Mouse (Mus musculus): ENCODE results near the gene Fbxl17. TPM values are rescaled to one million over a fixed set of nuclear protein-coding genes. Genes with fewer than 3 reads are reported as not detected.

Fbxl17 gene
- polyA plus RNA-seq, 1 experiment: 4.1 TPM

DNA sequence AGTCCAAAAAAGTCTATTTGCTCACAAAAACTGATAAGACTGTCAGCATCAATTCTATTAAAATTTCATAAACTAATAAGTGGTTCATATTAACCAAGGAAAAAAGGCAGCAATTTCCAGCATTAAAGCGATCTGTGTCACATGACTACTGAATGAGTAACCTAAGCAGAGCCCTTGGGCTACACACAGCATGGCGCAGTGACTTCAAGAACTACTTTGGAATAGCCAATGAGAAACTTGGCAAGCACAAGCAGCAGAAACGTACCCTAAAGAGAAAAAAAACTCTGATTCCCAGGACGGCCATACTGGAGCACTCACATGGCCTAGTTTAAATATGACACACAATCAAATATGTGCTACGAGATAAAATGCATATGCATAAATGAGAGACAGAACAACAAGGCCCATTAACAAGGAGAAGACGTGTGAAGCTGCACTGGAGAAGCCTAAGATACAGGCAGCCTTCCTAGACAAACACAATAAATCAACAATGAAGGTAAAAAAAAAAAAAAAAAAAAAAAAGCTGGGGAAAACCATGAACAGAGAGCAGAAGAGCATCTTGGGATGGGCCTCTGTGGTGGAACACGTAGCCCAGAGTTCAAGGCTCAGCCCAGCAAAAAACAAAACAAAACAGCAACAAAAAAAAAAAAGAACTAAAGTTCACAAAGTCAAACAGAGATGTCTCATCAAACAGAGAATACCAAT lies 5.8 kb downstream of the Fbxl17 start:
- TF ChIP-seq POLR2A (IDR thresholded peaks at IDR 0.05; ENCODE audit: control insufficient read depth, low read depth, low read length): no peak
- no peak for TF ChIP-seq CTCF (IDR thresholded peaks at IDR 0.05; ENCODE audit: control insufficient read depth, insufficient read depth, insufficient replicate concordance, low read depth, low read length)
- no peaks in the 10 kb centered on the region for H3K27me3 ChIP-seq (ENCODE audit: control insufficient read depth, insufficient read depth, low read length)
- H3K27ac ChIP-seq (ENCODE audit: control insufficient read depth, insufficient read depth, low read depth, low read length): no peak overlapping the region
- no peaks in the 10 kb centered on the region for H3K36me3 ChIP-seq (ENCODE audit: control insufficient read depth, insufficient read depth, low read length)
- H3K4me3 ChIP-seq (ENCODE audit: control insufficient read depth, low read depth, low read length): no peak overlapping the region
- H3K4me1 ChIP-seq (ENCODE audit: control insufficient read depth, insufficient read depth, low read length): peaks cover 4% of the 10 kb centered on the region

DNA sequence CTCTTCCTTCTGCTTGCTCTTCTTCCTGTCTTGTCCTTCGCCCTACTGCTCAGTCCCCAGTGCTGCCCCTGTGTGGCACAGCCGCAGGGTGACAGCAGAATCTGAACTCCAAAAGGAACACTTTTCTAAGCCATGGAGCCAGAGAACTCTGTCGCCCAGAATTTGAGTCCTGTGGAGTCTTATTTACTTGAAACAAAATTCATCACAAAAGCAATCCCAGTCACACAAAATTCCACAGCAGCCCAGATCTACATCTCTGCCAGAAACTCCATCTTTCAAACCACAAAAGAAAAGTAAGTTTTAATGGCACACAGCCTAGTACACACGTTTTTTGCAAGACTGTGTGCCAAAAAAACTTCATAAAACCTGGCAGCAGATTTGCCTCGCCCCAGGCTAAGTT lies 6.5 kb downstream of the Fbxl17 start:
- Histone ChIP-seq H3K4me1 (ENCODE audit: control insufficient read depth, insufficient read depth, low read length) (peaks cover under 1% of the 10 kb centered on the region; the same call in 1 of the 2 replicates), H3K36me3 (ENCODE audit: control insufficient read depth, insufficient read depth, low read length) (no peaks in the 10 kb centered on the region), H3K27me3 (ENCODE audit: control insufficient read depth, insufficient read depth, low read length) (no peaks in the 10 kb centered on the region), H3K27ac (ENCODE audit: control insufficient read depth, insufficient read depth, low read depth, low read length) (peak overlapping the region; percentile 6; the same call in 1 of the 2 replicates), H3K4me3 (ENCODE audit: control insufficient read depth, low read depth, low read length) (no peak overlapping the region)
- TF ChIP-seq POLR2A (IDR thresholded peaks at IDR 0.05; ENCODE audit: control insufficient read depth, low read depth, low read length) (no peak), CTCF (IDR thresholded peaks at IDR 0.05; ENCODE audit: control insufficient read depth, insufficient read depth, insufficient replicate concordance, low read depth, low read length) (peak; percentile 26; the same call in 1 of the 2 replicates)

DNA sequence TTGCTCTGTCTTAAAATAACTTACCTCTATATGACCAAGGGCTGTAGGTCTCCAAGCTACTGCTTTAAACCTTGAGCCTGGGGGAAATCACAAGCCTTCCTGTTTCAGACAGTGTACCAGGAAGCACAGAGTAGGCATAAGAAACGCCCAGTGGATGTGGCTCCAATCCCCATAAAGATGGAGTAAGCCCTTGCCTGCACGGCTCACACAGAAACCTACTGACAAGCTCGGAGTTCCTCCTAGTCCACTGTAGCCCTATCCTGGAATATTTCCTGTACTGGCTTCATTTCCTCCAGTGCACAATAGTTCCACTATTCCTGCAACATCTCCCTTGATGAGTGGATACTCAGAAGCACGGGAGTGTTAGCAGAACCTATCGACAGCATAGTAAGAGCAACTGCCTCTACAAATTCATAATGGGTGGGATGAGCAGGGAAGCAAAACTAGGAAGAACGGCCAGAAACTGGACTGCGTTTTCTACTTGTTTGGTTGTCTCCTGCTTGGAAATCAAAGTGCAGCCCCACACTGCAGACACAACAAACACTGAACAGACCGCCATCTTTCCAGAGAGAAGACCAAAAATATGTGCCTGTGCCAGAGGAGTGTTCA lies 7.0 kb downstream of the Fbxl17 start:
- Histone ChIP-seq H3K36me3 (ENCODE audit: control insufficient read depth, insufficient read depth, low read length) (no peaks in the 10 kb centered on the region), H3K4me3 (ENCODE audit: control insufficient read depth, low read depth, low read length) (no peak overlapping the region)
- TF ChIP-seq POLR2A (IDR thresholded peaks at IDR 0.05; ENCODE audit: control insufficient read depth, low read depth, low read length) (no peak), CTCF (IDR thresholded peaks at IDR 0.05; ENCODE audit: control insufficient read depth, insufficient read depth, insufficient replicate concordance, low read depth, low read length) (no peak)

DNA sequence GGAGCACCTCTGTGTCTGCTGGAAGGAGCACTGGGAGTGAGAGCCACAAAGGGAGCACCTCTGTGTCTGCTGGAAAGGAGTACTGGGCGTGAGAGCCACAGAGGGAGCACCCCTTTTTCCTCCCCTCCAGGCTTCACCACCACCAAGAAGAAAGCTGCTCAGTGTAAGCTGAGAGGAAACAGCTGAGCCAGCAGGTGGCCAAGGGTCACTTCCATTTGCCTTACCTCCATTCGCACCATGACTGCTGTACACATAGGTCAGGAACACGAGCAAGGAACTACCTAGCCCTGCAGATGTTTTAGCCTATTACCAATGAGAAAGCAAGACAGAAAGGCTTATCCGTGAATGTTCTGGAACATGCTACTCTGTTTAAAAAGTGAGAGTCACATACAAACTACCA lies 10.3 kb downstream of the Fbxl17 start:
- no peaks in the 10 kb centered on the region for H3K36me3 ChIP-seq (ENCODE audit: control insufficient read depth, insufficient read depth, low read length)
- TF ChIP-seq CTCF (IDR thresholded peaks at IDR 0.05; ENCODE audit: control insufficient read depth, insufficient read depth, insufficient replicate concordance, low read depth, low read length) (no peak), POLR2A (IDR thresholded peaks at IDR 0.05; ENCODE audit: control insufficient read depth, low read depth, low read length) (no peak)
- H3K27me3 ChIP-seq (ENCODE audit: control insufficient read depth, insufficient read depth, low read length): no peaks in the 10 kb centered on the region
- H3K27ac ChIP-seq (ENCODE audit: control insufficient read depth, insufficient read depth, low read depth, low read length): no peak overlapping the region
- H3K4me3 ChIP-seq (ENCODE audit: control insufficient read depth, low read depth, low read length): no peak overlapping the region
- H3K4me1 ChIP-seq (ENCODE audit: control insufficient read depth, insufficient read depth, low read length): no peaks in the 10 kb centered on the region

More for the DNA sequence above, 7.0 kb downstream of the Fbxl17 start:
- Histone ChIP-seq H3K27me3 (ENCODE audit: control insufficient read depth, insufficient read depth, low read length) (no peaks in the 10 kb centered on the region), H3K4me1 (ENCODE audit: control insufficient read depth, insufficient read depth, low read length) (no peaks in the 10 kb centered on the region; the same call in 1 of the 2 replicates), H3K27ac (ENCODE audit: control insufficient read depth, insufficient read depth, low read depth, low read length) (no peak overlapping the region; the same call in 1 of the 2 replicates)

DNA sequence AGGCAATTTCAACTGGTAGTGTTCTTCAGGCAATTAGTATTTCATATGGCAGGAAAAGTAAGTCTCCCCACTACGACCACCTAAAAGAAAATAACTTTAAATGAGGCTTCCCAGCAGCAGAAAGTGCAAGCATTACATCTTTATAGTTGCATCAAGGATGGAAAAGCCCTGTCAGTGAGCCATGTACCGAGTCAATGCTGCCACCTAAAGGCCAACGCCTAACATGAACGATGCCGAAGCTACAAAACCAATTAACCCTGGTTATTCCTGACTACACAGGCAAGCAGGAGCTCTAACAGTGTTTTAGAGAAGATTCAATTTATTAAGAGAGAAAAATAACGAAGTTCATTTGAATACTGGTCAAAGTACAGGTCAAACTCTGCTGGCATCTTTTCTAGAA lies 32.0 kb downstream of the Fbxl17 start:
- no peaks in the 10 kb centered on the region for H3K27me3 ChIP-seq (ENCODE audit: control insufficient read depth, insufficient read depth, low read length)
- no peaks in the 10 kb centered on the region for H3K36me3 ChIP-seq (ENCODE audit: control insufficient read depth, insufficient read depth, low read length)
- no peak overlapping the region for H3K27ac ChIP-seq (ENCODE audit: control insufficient read depth, insufficient read depth, low read depth, low read length)
- H3K4me3 ChIP-seq (ENCODE audit: control insufficient read depth, low read depth, low read length): no peak overlapping the region
- TF ChIP-seq POLR2A (IDR thresholded peaks at IDR 0.05; ENCODE audit: control insufficient read depth, low read depth, low read length) (no peak), CTCF (IDR thresholded peaks at IDR 0.05; ENCODE audit: control insufficient read depth, insufficient read depth, insufficient replicate concordance, low read depth, low read length) (peak; percentile 22; the same call in 1 of the 2 replicates)
- no peaks in the 10 kb centered on the region for H3K4me1 ChIP-seq (ENCODE audit: control insufficient read depth, insufficient read depth, low read length)

DNA sequence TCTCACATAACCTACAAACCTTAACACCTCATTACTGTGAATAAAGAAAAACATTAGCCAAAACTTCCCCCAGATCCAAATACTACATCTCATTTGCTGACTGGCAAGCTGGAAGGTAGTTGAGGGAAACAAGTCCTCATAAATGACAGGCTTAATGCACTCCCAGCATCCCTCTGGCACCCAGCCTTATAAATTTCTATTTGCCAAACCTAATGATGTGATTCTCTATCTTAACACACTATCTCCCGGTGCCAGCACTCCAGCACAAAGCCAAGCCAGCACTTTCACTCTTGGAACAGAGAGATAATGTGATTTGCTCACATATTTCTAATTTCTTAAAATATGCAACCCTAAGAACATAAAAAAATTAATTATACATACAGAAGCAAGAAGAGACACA lies 34.6 kb downstream of the Fbxl17 start:
- TF ChIP-seq POLR2A (IDR thresholded peaks at IDR 0.05; ENCODE audit: control insufficient read depth, low read depth, low read length) (no peak), CTCF (IDR thresholded peaks at IDR 0.05; ENCODE audit: control insufficient read depth, insufficient read depth, insufficient replicate concordance, low read depth, low read length) (no peak)
- H3K4me3 ChIP-seq (ENCODE audit: control insufficient read depth, low read depth, low read length): no peak overlapping the region
- H3K27me3 ChIP-seq (ENCODE audit: control insufficient read depth, insufficient read depth, low read length): no peaks in the 10 kb centered on the region
- no peak overlapping the region for H3K27ac ChIP-seq (ENCODE audit: control insufficient read depth, insufficient read depth, low read depth, low read length)
- H3K36me3 ChIP-seq (ENCODE audit: control insufficient read depth, insufficient read depth, low read length): no peaks in the 10 kb centered on the region
- H3K4me1 ChIP-seq (ENCODE audit: control insufficient read depth, insufficient read depth, low read length): no peaks in the 10 kb centered on the region

DNA sequence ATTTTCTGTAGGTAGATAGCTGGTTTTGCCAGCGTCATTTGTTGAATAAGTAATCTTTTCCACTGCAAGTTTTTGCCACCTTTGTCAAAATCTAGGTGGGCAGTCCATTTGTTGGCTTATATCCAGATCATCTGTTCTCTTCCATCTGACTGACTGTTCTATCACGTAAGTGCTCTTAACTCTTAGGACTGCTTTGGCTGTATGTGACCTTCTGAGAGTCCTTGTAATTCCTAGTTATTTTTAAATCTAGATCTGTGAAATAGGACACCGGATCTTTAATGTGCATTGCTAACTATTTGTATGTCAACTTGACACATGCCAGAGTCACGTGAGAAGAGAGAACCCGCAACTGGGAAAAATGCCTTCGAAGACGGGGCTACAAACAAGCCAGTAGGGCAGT lies 37.3 kb downstream of the Fbxl17 start:
- no peaks in the 10 kb centered on the region for H3K4me1 ChIP-seq (ENCODE audit: control insufficient read depth, insufficient read depth, low read length)
- H3K27me3 ChIP-seq (ENCODE audit: control insufficient read depth, insufficient read depth, low read length): no peaks in the 10 kb centered on the region
- TF ChIP-seq CTCF (IDR thresholded peaks at IDR 0.05; ENCODE audit: control insufficient read depth, insufficient read depth, insufficient replicate concordance, low read depth, low read length): no peak
- no peak for TF ChIP-seq POLR2A (IDR thresholded peaks at IDR 0.05; ENCODE audit: control insufficient read depth, low read depth, low read length)
- H3K27ac ChIP-seq (ENCODE audit: control insufficient read depth, insufficient read depth, low read depth, low read length): no peak overlapping the region
- H3K4me3 ChIP-seq (ENCODE audit: control insufficient read depth, low read depth, low read length): no peak overlapping the region
- H3K36me3 ChIP-seq (ENCODE audit: control insufficient read depth, insufficient read depth, low read length): no peaks in the 10 kb centered on the region
